Mouse (Mus musculus) gastrocnemius, postnatal 36 days (tissue): ENCODE measurements around the gene Purb. TPM values are rescaled to one million over a fixed set of nuclear protein-coding genes. Genes with fewer than 3 reads are reported as not detected.
"Not testable (repeated sequence)": the region's sequence is repeated elsewhere in the genome, so short reads cannot be mapped to it uniquely, and the experiment has no call there.

Experiments used
- DNase-seq, 2 experiments: peaks; one replicate each; pipeline ENCODE4 v3.0.0; 2022
- intact Hi-C: fragments of 180-260 bp; cut with DNase I; formaldehyde crosslinking; loops from one replicate; pipeline ENCODE4 v1.15.1; 2025
- microRNA-seq, 2 experiments: library from miRNA; unstranded; fragments of <30 nt; microRNA quantifications; one replicate each; pipeline ENCODE4 v1.2.0; 2021
- total RNA-seq, 2 experiments: library from RNA; stranded (reverse); gene quantifications; 2 replicates each; pipeline ENCODE4 v1.2.3; 2021

The Purb gene
- total RNA-seq, 2 experiments from 2014 or later = 19.7 to 20.7 TPM

DNA sequence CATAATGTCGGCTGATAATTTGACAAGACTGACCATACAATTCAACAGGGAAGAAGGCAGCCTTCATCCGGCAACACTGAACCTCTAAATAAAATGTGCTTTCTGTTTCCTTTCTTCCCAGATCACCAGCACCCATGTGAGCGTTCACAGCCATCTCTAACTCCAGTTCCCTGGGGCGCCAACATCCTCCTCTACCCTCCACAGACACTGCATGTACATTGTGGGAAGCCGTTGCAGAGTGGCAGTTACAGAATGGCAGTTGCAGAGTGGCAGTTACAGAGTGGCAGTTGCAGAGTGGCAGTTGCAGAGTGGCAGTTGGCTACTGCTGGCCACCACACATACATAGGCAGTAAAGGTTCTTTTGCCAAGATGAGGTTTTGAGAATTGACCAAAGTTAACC lies 27.6 kb downstream of the Purb start:
- DNase-seq, intact Hi-C loops: not testable (repeated sequence)

DNA sequence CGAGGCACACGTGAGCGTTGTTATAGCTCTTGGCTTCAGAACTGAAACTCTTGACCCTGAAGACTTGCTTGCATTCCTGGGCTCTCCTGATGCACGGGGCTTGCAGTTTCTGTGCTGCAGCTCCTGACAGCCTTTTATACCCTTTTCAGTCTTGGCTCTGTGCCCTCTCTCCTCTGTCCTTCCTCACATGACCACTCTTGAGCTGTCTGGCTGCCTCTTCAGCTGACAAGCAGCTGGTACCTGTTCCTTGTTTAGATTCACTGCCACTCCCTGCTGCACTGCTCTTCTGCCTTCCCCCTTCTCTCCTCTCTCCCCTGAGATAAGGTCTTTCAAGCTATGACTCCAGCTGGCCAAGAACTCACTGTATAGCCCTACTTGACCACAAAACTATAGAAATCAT lies 28.2 kb downstream of the Purb start:
- no peak for DNase-seq
- intact Hi-C loops = no loop called here

DNA sequence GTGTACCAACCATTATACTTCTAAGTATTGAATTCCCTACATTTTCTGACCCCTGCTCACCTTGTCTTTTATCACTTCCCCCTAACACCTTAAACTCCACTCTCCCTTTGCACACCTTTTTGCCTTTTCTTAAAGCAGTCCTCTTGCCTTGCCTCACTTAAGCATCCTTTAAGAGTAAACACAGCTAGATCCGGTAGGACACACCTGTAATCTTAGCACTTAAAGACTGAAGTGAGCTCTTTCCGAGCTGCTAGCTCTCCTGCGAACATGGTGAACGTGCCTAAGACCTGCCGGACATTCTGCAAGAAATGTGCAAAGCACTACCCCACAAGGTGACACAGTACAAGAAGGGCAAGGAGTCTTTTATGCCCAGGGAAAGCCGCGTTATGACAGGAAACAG lies 29.8 kb downstream of the Purb start:
- intact Hi-C loops = no loop called here
- no peak for DNase-seq

DNA sequence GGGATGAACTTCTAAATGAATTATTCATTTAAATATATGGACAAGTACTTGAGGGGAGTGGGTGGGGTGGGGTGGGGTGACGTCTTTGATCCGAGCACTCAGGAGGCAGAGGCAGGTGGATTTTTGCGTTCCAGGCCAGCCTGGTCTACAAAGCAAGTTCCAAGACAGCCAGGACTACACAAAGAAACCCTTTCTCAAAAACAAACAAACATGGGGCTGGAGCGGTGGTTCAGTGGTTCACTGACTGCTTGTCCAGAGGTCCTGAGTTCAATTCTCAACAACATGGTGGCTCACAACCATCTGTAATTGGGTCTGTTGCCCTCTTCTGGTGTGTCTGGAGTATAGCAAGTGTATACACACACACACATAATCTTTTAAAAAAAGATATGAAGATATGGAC lies 30.3 kb downstream of the Purb start:
- intact Hi-C loops = no loop called here
- no peak for DNase-seq

DNA sequence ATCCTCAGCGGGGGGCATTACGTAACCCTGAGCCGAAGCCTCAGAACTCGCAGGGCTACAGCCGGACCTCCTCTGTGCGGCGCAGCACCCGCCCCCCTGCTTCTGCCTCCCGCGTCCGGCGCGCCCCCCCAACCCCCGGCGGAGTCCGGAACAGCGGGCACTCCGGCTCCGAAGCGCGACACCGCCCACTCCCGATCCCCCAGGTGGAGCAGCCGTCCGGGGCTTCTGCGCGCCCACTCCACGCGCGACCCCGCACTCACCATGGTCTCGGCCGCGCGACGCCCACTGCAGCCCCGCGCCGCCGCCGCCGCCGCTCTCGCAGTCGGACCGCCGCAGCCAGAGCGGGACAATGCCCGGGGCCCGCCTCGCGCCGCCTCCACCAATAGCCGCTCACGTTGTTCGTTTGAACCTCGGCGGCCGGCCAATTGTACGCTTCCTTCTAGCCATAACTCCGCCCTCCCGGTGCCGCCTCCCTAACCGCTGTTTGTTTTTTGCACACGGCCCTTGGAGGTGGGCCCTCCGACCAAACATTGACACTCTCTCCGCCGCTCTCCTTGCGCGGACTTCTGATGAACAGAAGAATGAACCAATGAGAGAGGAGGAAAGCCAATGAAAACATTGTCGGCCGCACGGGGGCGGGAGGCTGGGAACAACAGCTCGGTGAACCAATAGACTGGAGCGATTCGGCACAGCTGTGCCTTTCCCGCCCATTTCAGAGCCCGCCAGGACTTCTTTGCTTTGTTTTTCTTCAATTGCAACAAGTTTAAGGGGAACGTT lies 31.5 kb downstream of the Purb start, which contains the start of gene H2afv:
H2afv (minus strand) TSS at position 367 of the 777 bp plus-strand sequence.
- intact Hi-C loops = no loop called here
- DNase-seq = peak; percentile 99

DNA sequence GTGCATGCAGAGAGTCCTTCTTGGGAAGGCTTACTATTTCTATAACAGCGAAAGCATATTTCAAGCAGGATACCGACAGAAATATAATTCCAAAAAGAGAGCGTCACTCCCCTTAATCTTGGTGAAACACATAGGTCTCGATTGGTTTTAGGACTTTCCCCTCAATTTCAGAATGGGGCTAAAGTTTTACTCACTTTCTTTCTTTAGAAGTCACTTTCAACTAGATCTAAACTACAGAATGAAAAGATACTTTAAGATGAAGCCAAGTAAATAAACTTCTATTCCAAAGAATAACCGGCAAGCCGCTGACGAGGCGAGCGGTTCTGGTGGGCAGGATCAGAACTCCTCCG lies 32.0 kb downstream of the Purb start:
- DNase-seq = no peak
- intact Hi-C loops = no loop called here

DNA sequence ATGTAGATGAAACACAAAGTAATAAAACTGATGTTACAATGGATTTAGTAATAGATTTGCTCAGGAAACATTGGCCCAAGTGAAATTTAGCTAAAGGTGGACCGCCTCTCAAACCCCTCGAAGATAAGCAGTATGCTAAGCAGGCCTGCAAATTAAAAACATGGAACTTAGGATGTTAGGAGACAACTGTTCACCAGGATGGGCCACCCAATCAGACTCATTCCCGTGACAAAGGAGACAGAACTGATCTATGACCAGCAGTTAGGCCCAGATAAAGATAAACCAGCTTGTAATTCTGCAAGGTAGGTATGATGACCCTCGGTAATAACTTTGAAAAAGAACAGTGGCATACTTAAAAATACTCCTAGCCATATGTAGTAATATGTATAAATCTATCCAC lies 32.6 kb downstream of the Purb start:
- DNase-seq = no peak

DNA sequence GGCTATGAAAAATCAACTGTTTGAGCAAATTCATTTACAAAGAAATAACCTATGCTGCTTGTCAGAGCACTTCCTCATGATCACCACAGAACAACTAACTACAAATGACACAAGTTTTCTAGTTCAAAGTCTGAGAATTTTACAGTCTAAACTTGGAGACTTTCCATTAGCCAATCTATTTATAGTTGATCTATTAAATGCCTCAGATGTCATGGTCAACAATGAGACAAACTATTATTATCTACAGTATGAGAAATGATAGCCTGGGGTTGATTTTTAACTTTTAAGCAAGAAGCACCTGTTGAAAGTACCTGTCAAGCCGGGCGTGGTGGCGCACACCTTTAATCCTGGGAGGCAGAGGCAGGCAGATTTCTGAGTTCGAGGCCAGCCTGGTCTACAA lies 33.2 kb downstream of the Purb start:
- DNase-seq = no peak
- intact Hi-C loops = no loop called here

More for the DNA sequence above, 32.6 kb downstream of the Purb start:
- intact Hi-C loops = no loop called here

DNA sequence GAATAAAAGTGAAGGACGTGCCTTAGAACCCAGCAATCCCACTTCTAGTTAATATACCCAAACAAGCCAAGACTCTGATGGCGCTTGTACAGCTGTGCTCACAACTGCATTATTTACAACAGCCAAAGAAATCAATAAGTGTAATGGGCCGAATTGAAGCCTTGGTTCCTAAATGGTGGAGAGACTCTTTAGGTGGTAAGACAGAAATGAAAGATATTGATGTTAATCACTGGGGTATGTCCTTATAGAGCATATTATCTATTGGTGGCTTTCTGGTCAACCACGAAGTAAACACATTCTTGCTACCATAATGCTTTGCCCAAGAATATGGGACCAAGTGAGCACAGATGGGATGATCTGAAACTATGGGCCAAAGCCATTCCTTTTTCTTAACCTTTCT lies 35.5 kb downstream of the Purb start:
- intact Hi-C loops = no loop called here
- no peak for DNase-seq

DNA sequence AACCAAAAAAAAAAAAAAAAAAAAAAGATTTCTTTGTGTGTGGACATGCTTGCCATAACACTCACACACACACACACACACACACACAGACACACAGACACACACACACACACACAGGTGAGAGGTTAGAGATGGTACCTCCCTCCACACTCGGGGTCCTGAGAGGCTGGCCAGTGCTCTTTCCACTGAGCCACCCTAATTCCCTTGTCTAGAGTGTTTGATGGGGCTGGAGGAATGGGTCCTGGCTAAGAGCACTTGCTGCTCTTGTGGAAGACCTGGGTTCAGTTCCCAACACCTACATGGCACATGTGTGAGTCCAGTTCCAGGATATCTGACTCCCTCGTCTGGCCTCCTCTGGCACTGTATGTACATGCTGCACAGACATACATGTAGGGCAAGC lies 38.0 kb downstream of the Purb start:
- no peak for DNase-seq
- intact Hi-C loops = no loop called here

DNA sequence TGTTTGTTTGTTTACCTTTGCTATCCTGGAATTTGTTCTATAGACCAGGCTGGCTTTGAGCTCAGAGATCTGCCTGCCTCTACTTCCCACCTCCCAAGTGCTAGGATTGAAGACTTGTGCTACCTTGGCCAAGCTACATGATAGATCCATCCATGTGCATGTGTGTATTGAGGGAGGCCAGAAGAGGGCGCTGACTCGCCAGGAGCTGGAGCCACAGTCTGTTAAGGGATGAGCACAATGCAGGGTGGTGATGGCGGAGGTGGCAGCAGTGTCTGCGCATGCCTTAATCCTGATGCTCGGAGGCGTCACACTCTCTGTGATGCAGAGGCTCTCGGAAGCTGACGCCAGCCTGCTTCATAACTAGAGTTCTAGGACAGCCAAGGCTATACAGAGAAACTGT lies 39.3 kb downstream of the Purb start:
- intact Hi-C loops = no loop called here
- DNase-seq = peak in 1 of 2 experiments; percentile 17

DNA sequence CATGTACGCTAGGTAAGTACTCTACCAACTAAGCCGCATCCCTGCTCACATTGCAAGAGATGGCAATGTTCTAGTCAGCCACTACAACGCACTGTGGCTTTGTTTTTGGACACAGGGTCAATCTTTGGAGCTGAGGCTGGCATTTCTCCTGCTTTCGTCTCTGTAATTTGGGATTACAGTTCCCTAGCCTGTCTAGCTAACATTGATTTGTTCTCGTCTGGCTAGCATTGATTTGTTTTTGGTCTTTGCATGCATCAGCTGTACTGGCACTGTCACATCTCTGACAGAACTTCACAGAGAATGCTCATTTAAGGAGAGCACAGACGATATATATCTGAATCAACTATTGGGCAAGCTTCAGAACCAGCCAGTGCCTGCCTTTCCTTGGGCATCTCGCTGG lies 45.5 kb downstream of the Purb start:
- intact Hi-C loops = no loop called here
- DNase-seq = no peak

DNA sequence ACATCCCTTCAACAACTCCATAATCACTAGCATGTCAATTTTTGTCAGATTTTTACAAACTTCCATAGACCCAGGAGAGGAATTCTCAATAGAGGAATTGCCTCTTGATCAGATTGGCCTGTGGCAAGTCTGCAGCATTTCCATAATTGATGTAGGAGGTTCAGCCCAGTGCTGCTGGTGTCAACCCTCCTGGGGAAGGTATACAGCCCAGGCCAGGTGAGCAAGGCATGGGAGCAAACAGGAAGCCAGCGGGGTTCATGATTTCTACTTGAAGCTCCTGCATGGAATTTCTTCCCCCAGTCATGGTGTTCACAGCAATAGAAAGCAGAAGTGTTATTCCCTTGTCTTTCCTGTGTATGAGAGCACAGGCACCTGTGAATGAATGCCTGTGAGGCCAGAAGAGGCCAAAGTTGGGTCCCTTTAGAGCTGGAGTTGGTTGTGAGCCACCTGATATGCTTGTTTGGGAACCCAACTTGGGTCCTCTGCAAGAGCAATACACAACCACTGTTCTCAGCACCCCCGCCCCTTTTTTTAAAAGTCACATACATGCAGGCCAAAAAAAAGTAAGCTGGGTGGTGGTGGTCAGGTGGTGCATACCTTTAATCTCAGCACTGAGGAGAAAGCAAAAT lies 54.9 kb downstream of the Purb start:
- intact Hi-C loops = no loop called here

DNA sequence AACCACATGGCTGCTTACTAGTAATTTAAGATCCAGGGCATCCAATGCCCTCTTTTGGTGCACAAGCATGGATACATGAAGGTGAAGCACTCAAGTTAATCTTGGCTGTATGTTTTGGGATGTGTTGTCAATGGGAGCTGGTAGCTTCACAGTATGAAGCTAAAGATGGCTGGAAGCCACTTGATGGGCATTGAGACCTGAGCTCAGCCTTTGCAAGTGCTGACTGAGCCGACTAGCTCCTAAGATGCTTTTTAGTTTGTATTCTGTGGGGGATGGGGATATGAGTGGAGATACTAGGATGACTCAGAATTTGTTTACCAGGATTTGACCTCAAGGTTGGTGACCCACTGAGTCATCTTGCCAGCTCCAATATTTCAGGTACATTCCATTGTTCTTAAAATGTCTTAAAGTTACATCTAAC lies 55.4 kb downstream of the Purb start:
- intact Hi-C loops = no loop called here
- no peak for DNase-seq

More for the DNA sequence above, 54.9 kb downstream of the Purb start:
- no peak for DNase-seq

DNA sequence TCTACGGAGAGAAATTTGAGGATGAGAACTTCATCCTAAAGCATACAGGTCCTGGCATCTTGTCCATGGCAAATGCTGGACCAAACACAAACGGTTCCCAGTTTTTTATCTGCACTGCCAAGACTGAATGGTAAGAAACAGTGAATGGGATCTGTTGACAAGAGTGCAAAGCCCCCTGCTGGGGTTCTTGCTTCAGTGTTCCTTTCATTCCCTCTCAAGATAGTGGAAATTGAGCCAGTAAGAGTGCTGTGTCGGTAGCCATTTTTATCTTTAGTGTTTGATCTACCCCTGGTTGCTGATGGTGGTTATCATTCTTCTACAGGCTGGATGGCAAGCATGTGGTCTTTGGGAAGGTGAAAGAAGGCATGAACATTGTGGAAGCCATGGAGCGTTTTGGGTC lies 56.6 kb downstream of the Purb start:
- DNase-seq, intact Hi-C loops: not testable (repeated sequence)

DNA sequence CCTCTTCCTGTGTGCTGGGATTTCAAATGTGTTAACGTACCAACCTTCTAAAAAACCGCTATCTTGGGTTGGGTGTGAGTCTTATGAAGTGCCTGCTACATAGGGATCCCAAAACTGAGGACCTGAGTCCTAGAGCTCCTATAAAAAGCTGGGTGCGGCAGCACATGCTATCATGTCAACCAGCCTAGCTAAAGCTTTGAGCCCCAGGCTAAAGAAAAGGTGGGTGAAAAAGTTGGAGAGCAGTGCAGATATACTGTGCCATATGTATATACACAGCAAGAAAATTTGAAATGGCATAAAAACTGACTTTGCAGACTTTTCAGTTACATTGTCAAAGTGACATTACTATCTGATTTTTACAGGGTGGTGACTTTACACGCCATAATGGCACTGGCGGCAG lies 57.0 kb downstream of the Purb start:
- intact Hi-C loops = no loop called here

More for the DNA sequence above, 57.0 kb downstream of the Purb start:
- DNase-seq = no peak

Small RNAs within 50 kb of the gene (microRNA-seq; reads per million reads assigned to microRNA genes)
- 0 to 0.72 reads per million in 2 experiments for gene Gm22123

Other genes starting within 250 kb of the Purb start
- gene Npc1l1, start 245.8 kb downstream of the Purb start, total RNA-seq = under 1 TPM; 0.08 to 0.20 TPM
- 10 to 100 TPM; 22.0 to 30.1 TPM for gene Ddx56, start 208.1 kb downstream of the Purb start, total RNA-seq
- gene Tmed4, start 201.0 kb downstream of the Purb start, total RNA-seq = 10 to 100 TPM; 51.6 to 60.8 TPM
- 100 to 1,000 TPM; 628 to 695 TPM for gene Ogdh, start 184.3 kb downstream of the Purb start, total RNA-seq
- gene Zmiz2, start 86.8 kb downstream of the Purb start, total RNA-seq = 10 to 100 TPM; 41.1 to 53.3 TPM
- 100 to 1,000 TPM; 206 to 211 TPM for gene Ppia, start 60.5 kb downstream of the Purb start, total RNA-seq
- gene H2afv, start 31.5 kb downstream of the Purb start, total RNA-seq = 10 to 100 TPM; 36.4 to 49.2 TPM
- gene Myo1g, start 45.0 kb upstream of the Purb start, total RNA-seq = 1 to 10 TPM; 1.3 to 1.7 TPM
- gene Ccm2, start 71.0 kb upstream of the Purb start, total RNA-seq = 10 to 100 TPM; 24.4 to 26.6 TPM
- under 1 TPM; 0.20 to 0.42 TPM for gene Nacad, start 130.1 kb upstream of the Purb start, total RNA-seq
- gene Tbrg4, start 150.2 kb upstream of the Purb start, total RNA-seq = 10 to 100 TPM; 66.8 to 71.7 TPM
- not detected for gene Wap, start 162.7 kb upstream of the Purb start, total RNA-seq
- under 1 TPM in 1 of 2 experiments, not detected in 1; 0.81 TPM for gene Ramp3, start 182.6 kb upstream of the Purb start, total RNA-seq